Mouse (Mus musculus) testis, postnatal 14 days (tissue): Measurements from ENCODE around the gene Dnajb11.

ENCODE experiments used
- DNase-seq: peaks from one replicate; pipeline ENCODE4 v3.0.0; 2021; ENCODE audit warnings: low spot score

Dnajb11 gene

GRCm38 (mm10) chr16:22857431-22858113 lies at the start of gene Dnajb11, which contains the start of gene Tbccd1:
Gene Dnajb11, plus strand, starts transcription at chr16:22857845.
Gene Tbccd1, minus strand, starts transcription at chr16:22857669.
- DNase-seq: peak; percentile 99

GRCm38 (mm10) chr16:22811477-22811876 lies 46.2 kb upstream of the Dnajb11 start, which contains the start of gene Crygs:
Gene Crygs, minus strand, starts transcription at chr16:22811577.
- DNase-seq: no peak

GRCm38 (mm10) chr16:22820731-22821130 lies 36.9 kb upstream of the Dnajb11 start:
- DNase-seq: no peak

DNA sequence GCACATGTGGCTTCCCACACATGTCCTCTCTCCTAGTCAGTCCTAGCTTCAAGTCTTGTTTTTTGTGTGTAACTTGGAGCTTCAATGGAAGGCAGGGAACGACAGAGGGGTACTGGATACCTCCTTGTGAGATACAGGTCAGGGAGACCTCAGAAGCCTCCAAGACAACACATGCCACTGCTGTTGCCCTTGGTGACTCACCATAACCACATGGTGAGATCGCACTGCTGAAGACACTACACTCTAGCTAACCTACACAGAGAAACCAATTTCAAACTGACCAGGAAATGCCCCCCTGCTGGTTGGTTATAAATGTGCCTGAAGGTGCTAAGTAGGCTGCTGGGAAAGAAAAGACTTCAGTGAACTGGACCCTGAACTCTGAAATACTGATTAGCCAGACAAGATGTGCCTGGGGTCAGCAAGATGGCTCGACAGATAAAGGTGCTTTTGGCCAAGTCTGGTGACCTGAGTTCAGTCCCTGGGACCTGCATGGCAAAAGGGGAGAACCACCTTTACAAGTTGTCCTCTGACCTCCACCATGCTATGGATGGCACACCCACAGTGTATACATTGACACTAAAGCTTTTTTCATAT lies 24.6 kb upstream of the Dnajb11 start:
- DNase-seq: no peak

GRCm38 (mm10) chr16:22839146-22839857 lies 18.3 kb upstream of the Dnajb11 start:
- DNase-seq: no peak

DNA sequence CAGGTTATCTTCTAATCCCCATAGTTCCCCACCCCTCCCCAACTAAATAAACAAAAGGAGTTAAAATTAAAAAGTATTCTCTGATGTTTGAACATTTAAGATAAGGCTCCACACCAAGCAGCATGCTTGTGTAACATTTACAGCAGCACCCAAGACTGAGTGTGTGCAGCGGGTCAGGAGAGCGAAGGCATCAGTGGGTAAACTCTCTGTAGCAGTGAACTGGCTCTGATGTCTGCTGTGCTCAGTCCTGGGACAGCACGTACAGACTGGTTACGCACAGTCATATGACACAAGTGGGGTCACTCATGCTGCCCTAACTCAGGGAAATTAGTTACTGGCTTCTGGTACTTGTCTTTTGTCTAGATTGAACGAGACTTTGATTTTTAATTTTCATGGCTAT lies 14.8 kb upstream of the Dnajb11 start:
- no peak for DNase-seq

DNA sequence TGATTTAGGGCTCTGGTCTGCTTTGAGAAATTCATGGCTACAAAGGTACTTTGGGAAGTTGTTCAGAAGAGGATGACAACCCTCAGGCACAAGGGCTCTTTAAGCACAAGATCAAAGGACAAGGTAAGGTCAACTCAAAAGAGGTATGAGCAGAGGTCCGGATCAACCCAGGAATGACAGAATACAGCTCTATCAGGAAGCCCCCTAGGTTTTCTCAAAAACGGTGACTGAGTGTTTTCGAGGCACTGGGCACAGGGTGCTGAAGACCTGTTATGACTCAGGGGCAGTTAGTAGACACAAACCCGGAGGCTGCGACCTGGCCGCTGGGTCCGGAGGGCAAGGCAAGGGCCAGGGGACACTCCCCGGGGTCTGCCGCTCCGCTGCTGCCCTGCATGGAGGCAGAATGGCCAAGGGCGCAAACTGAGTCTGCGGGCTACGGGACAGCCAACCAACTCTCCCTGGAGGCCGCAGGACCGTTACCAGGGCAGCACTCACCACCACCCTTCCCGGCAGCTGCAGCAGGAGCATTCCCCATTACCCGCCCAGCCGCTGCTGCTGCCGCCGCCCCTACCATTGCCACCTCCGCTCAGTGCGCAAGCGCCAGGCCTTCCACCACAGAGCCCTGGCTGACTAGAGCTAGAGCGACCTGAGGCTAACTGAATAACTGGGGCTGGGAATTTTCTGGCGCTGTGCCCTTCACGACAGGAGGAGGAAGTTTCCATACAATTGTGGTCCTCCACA lies 13.4 kb upstream of the Dnajb11 start:
- peak; percentile 81 for DNase-seq

DNA sequence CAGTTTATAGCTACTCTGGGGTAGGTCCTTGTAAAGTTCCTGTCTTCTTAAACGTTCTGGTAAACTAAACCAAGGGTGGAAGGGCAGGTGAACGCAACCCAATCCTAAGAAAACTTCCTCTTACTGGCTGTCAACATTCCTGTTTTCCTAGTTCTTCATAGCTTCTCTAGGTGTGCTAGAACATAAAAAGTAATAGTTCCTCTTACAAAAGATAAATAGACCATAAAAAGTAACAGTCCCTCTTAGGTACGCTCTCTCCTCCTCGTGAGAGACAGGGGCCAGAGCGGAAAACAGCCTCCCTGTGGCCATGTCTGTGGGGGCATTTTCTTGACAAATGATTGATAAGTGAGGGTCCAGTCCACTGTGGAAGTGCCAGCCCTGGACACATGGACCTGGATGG lies 12.8 kb upstream of the Dnajb11 start:
- no peak for DNase-seq

DNA sequence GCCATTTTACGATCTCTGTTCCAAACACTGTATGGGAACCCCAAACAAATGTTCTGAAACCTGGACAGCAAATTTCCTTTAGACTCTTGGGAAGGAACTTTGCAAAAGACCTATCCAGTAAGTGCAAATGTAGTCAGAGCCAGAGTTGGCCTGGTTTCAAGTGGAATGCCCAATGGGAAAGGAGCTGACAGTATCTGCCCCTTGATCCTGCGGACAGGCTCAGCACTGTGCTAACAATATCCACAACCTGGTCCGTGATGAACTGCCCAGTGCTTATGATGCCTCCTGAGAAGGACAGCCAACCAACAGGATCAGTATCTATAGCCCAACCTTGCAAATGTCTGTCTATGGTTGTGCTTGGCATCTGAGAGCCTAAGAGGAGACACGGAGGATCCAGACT lies 12.2 kb upstream of the Dnajb11 start:
- DNase-seq: no peak

GRCm38 (mm10) chr16:22847686-22848085 lies 10.0 kb upstream of the Dnajb11 start:
- no peak for DNase-seq

GRCm38 (mm10) chr16:22848331-22848730 lies 9.3 kb upstream of the Dnajb11 start:
- DNase-seq: no peak

DNA sequence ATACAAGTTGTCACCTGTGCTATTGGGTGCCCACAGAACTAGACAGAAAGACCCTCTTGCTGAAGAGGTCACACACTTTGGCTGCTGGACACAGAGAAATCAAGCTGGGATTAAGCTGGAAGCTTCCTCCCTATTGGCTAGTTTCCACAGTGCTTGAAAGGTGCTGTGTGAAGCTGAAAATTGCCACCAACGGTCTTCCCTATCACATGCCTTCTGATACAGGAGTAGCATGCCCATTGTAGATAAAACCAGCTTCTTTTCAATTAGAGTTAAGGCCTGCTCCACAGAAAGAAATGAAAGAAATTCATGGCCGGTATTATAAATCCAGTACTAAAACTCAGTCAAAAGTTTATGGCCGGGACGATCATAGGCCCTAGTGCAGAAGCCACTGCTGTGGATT lies 4.9 kb upstream of the Dnajb11 start:
- no peak for DNase-seq

- no peak for DNase-seq
These were observed 872 bp upstream of the Dnajb11 start for GRCm38 (mm10) chr16:22856773-22857172.

GRCm38 (mm10) chr16:22872397-22872796 lies 14.8 kb downstream of the Dnajb11 start:
- no peak for DNase-seq

GRCm38 (mm10) chr16:22873369-22873768 lies 15.7 kb downstream of the Dnajb11 start:
- DNase-seq: no peak

- no peak for DNase-seq
These were observed 18.8 kb downstream of the Dnajb11 start for GRCm38 (mm10) chr16:22876218-22877043.

DNA sequence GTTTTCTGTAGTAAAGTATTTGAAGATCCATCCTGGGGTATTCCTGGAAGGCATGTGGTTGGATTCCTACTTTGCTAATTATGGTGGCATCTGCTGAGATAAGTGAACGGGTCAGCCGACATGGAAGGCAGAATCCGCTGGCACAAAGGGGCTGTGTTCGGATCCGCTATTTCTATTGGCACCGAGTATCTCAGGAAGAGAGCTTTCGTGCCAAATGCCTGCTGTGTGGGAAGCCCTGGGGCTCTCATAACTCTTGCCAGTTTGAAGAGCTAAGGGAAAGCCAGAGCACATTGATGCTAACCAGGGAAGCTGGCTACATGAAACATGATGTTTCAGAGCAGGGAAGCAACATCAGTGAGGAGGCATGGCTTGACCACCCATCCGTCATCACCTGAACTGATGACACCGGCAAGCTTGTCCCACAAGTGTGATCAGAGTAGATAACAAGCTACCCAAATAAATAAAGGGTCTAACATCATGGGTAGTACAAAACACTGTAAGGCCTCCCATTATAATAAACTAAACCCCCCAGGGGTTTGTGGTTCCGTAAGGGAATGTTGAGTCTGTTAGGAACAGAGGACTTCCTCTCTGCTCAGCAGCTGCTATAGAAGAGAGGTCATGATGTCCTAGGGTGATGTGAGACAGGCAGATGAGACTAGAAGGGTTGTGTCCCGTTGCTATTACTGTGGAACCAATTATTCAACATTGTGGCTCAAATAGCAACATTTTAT lies 20.2 kb downstream of the Dnajb11 start:
- no peak for DNase-seq

- no peak for DNase-seq
These were observed 21.1 kb downstream of the Dnajb11 start for GRCm38 (mm10) chr16:22878716-22879115.

GRCm38 (mm10) chr16:22879945-22880595 lies 22.4 kb downstream of the Dnajb11 start:
- DNase-seq: peak; percentile 27

GRCm38 (mm10) chr16:22880900-22881299 lies 23.3 kb downstream of the Dnajb11 start:
- DNase-seq: no peak
